Mouse (Mus musculus) neural tube, embryonic 15.5 days (tissue): ENCODE measurements at regions not wholly inside any gene's neighbourhood (a gene's known extent, or its start where the extent isn't known, plus 50 kb on each side); places are given as distances from the start of the nearest gene placed in this dataset.

Source experiments
- ATAC-seq: fragments of 200-750 bp; cut with Nextera tagmentation; 2 replicates; pipeline ENCODE4 v1.8.0; 2017; ENCODE audit warnings: mild to moderate bottlenecking, moderate TSS enrichment, moderate library complexity; ENCODE audit not compliant: low FRiP score
- H3K27ac ChIP-seq: fragments of 300-500 bp; sonication (generic); replicated peaks from 2 replicates; pipeline ENCODE4 v1.5.1; 2015; ENCODE audit warnings: mild to moderate bottlenecking, inconsistent platforms
- H3K27me3 ChIP-seq: fragments of 300-500 bp; sonication (generic); replicated peaks from 2 replicates; pipeline ENCODE4 v1.6.1; 2015; ENCODE audit warnings: inconsistent platforms
- H3K36me3 ChIP-seq: fragments of 300-500 bp; sonication (generic); 2 replicates; pipeline ENCODE4 v1.6.1; 2015; ENCODE audit warnings: inconsistent platforms
- H3K4me1 ChIP-seq: fragments of 300-500 bp; sonication (generic); 2 replicates; pipeline ENCODE4 v1.6.1; 2015; ENCODE audit warnings: inconsistent platforms
- H3K4me2 ChIP-seq: fragments of 300-500 bp; sonication (generic); 2 replicates; pipeline ENCODE4 v1.6.1; 2015; ENCODE audit warnings: inconsistent platforms, mild to moderate bottlenecking, moderate library complexity
- H3K4me3 ChIP-seq: fragments of 300-500 bp; sonication (generic); replicated peaks from 2 replicates; pipeline ENCODE4 v1.5.1; 2015; ENCODE audit warnings: mild to moderate bottlenecking, inconsistent platforms
- H3K9ac ChIP-seq: fragments of 300-500 bp; sonication (generic); replicated peaks from 2 replicates; pipeline ENCODE4 v1.6.1; 2015; ENCODE audit warnings: mild to moderate bottlenecking, inconsistent platforms
- H3K9me3 ChIP-seq: fragments of 300-500 bp; sonication (generic); replicated peaks from 2 replicates; pipeline ENCODE4 v1.6.1; 2016; ENCODE audit warnings: inconsistent platforms
- WGBS: fragments of 180-500 bp; shearing (Covaris S2); methylation state at CpG from one replicate; pipeline ENCODE4 v1.1.7; 2015; ENCODE audit warnings: mixed read lengths; 5-methylcytosine and 5-hydroxymethylcytosine counted together

DNA sequence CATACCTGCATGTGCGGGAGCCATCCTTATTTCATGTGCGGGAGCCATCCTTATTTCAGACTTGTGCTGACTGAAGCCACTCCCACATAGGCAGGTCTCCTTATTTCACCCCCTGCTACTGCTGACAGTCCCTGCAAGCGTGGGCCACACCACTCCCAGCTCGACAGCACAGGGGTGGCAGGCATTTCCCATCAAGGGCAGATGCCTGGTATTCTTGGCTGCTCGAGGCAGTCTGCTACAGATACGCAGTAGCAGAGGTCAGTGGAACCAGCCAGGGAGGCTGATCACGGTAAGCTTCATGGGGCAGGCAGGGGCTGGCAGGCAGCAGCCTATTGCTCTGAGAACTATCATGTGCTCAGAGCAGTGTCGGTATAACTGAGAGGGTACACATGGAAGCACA lies 215.6 kb downstream of the Mroh4 start:
- H3K9ac ChIP-seq: no peak overlapping the region
- 84% methylated on average over 8 of the region's 8 CpGs for WGBS
- H3K36me3 ChIP-seq: no peaks in the 10 kb centered on the region

DNA sequence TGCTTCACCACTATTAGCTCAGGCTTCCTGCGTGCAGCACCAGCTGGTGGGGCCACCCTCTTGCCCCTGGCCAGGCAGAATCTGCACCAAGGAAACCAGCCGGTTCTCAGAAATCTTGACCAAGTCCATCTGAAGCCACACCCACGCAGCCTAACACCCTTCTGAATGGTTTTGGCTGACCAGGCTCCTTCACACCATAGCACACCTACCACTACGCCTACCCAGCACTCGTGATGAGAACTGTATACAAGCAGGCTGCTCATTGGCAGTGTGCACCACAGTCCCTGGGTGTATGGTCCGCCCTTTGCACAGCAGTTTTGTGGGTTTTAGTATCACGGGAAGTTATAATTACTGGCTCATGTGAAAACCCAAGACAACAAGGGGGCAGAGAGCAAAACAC lies 217.5 kb downstream of the Mroh4 start:
- 0 out of 2 replicates have a peak, but pooled peaks cover 3% of the 10 kb centered on the region for H3K4me1 ChIP-seq
- WGBS: 87% methylated on average over 7 of the region's 7 CpGs
- H3K9ac ChIP-seq: no peak overlapping the region
- no peaks in the 10 kb centered on the region for H3K36me3 ChIP-seq
- no peak overlapping the region for H3K4me2 ChIP-seq
- no peak for ATAC-seq
- H3K4me3 ChIP-seq: no peak overlapping the region
- no peaks in the 10 kb centered on the region for H3K9me3 ChIP-seq
- H3K27me3 ChIP-seq: no peaks in the 10 kb centered on the region
- H3K27ac ChIP-seq: no peak overlapping the region

More for the DNA sequence above, 215.6 kb downstream of the Mroh4 start:
- H3K9me3 ChIP-seq: no peaks in the 10 kb centered on the region
- no peaks in the 10 kb centered on the region for H3K27me3 ChIP-seq
- H3K4me1 ChIP-seq: no peaks in the 10 kb centered on the region
- no peak overlapping the region for H3K4me3 ChIP-seq
- no peak overlapping the region for H3K4me2 ChIP-seq
- no peak overlapping the region for H3K27ac ChIP-seq
- ATAC-seq: no peak

DNA sequence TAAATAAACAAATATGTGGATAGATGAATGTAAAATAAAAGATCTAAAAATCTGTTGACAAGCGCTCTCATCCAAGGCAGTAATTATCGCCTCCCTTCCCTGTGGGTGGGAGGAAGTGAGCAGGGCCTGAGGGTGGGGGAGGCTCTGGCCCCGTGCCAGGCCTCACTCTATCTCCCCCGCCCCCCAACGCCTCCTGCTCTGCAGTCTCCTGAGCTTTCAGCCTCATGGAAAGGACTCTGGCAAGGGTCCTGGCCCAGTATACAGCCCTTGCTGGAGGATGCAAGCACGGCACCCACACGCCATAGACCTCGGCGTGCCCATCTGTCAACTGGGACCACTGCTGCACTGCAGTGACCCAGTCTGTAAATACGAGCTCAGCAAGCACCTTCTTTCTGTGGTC lies 222.9 kb downstream of the Mroh4 start:
- no peaks in the 10 kb centered on the region for H3K36me3 ChIP-seq
- H3K9me3 ChIP-seq: no peaks in the 10 kb centered on the region
- no peaks in the 10 kb centered on the region for H3K27me3 ChIP-seq
- 60% methylated on average over 10 of the region's 10 CpGs for WGBS
- no peak overlapping the region for H3K4me2 ChIP-seq
- no peak for ATAC-seq
- H3K27ac ChIP-seq: no peak overlapping the region
- H3K4me1 ChIP-seq: peaks cover 10% of the 10 kb centered on the region; the same call in 1 of the 2 replicates
- no peak overlapping the region for H3K4me3 ChIP-seq
- H3K9ac ChIP-seq: no peak overlapping the region

DNA sequence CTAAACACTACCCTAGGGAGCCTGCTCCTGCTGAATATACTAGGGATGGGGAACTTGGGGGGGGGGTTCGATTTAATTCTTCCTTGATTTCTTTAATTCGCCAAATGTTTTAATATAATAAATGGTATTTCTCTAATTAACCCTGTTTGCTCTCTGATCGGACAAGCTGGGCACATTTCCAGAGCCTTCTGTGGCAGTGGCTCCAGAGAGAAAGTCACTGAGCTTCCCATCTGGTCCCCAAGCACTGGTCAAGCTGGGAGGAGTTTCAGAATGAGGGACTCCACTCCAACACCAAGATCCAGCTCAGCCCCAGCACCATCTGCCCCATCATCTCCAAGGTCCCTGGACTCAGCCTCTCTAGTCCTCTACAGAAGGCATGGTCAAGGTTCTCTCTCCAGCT lies 223.9 kb downstream of the Mroh4 start:
- H3K27ac ChIP-seq: no peak overlapping the region
- H3K36me3 ChIP-seq: no peaks in the 10 kb centered on the region
- no peak for ATAC-seq

DNA sequence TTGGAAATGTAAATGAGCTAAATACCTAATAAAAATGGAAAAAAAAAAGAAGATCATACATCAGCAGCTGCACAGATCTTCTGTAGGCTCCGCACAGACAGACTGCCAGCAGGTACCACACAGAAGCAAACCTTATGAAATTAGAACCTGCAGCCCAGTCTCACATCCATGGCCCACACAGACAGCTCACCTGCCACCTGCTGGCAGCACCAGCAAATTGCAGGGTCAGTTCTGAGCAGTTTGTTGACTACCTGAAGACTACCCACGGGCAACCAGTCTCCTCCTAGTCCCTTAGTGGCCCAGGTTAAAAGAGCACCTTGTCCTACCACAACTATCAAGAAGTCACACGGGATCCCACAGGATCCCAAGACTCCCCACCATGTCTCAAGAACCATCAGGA lies 225.1 kb downstream of the Mroh4 start:
- Histone ChIP-seq H3K27ac (no peak overlapping the region), H3K4me1 (peaks cover 10% of the 10 kb centered on the region; the same call in 1 of the 2 replicates), H3K36me3 (no peaks in the 10 kb centered on the region), H3K9me3 (no peaks in the 10 kb centered on the region), H3K9ac (no peak overlapping the region), H3K4me3 (no peak overlapping the region), H3K4me2 (no peak overlapping the region), H3K27me3 (no peaks in the 10 kb centered on the region)
- no peak for ATAC-seq
- WGBS: 77% methylated on average over 3 of the region's 3 CpGs

More for the DNA sequence above, 223.9 kb downstream of the Mroh4 start:
- Histone ChIP-seq H3K9ac (no peak overlapping the region), H3K9me3 (no peaks in the 10 kb centered on the region), H3K27me3 (no peaks in the 10 kb centered on the region), H3K4me2 (no peak overlapping the region), H3K4me3 (no peak overlapping the region), H3K4me1 (peaks cover 10% of the 10 kb centered on the region; the same call in 1 of the 2 replicates)
- WGBS: 87% methylated on average over 3 of the region's 3 CpGs

DNA sequence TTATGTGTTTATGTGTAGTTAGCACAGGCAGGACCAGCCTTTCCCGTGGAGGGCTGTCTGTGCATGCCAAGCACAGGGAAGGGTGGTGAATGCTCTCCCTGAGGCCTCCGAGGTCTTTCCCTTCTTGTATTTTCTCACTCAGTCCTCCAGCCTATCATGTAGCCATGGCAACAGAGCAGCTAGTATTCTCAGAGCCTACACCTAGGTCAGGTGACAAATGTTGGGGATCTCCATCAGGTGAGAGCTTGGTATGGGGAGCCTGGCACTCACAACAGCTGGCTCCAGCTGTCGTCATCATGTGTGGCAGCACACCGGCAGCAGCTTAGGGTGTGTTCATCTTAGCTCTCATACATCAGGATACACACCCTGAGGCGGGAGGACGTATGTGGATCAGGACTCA lies 231.3 kb downstream of the Mroh4 start:
- ATAC-seq: no peak
- peaks cover 8% of the 10 kb centered on the region for H3K4me1 ChIP-seq
- 62% methylated on average over 6 of the region's 6 CpGs for WGBS
- no peak overlapping the region for H3K4me2 ChIP-seq
- H3K9ac ChIP-seq: no peak overlapping the region
- H3K9me3 ChIP-seq: no peaks in the 10 kb centered on the region
- no peak overlapping the region for H3K4me3 ChIP-seq
- H3K27me3 ChIP-seq: no peaks in the 10 kb centered on the region
- H3K27ac ChIP-seq: no peak overlapping the region
- no peaks in the 10 kb centered on the region for H3K36me3 ChIP-seq

DNA sequence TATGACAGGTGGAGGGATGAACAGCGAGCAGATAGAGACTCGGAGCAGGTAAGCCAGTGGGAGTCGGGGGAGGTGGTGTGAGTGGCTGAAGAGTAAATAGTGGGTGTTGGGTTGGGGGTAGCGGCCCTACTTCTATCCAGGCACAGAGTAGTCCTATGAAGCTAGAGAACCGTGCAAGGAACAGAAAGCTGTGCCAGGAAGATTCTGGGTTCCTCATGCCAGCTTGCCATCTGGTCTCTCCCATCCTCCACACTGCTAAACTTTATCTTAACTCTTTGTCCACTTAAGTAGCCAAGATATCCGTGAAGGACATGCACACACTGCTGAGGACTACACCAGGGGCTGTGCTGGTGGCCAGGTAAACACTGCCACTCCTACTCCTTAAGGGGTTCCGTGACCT lies 234.9 kb downstream of the Mroh4 start:
- 85% methylated on average over 7 of the region's 7 CpGs for WGBS
- no peak for ATAC-seq
- H3K27ac ChIP-seq: no peak overlapping the region
- no peak overlapping the region for H3K9ac ChIP-seq
- H3K4me1 ChIP-seq: peaks cover 8% of the 10 kb centered on the region
- no peak overlapping the region for H3K4me3 ChIP-seq
- no peak overlapping the region for H3K4me2 ChIP-seq
- H3K27me3 ChIP-seq: 0 out of 2 replicates have a peak, but pooled peaks cover 5% of the 10 kb centered on the region
- no peaks in the 10 kb centered on the region for H3K9me3 ChIP-seq
- no peaks in the 10 kb centered on the region for H3K36me3 ChIP-seq

DNA sequence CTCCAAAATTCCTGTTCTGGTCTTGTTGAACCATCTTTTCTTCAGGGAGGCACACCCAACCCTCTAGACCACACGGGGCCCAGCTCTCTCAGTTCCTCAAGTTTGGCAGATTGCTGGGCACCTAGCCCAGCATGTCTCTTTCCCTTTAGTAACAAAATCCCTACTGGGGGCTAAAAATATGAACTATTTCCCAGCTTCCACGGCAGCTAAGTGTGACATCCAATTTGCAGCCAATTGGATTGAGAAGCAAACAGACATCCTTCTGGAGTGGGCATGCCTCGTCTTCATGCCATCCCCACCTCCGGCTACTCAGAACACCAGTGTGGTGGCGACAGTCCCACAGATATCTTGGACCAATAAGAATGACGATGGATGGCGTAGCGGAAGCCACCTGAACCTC lies 240.1 kb downstream of the Mroh4 start:
- Histone ChIP-seq H3K4me2 (no peak overlapping the region), H3K9me3 (no peaks in the 10 kb centered on the region), H3K4me1 (peaks cover 3% of the 10 kb centered on the region; the same call in 1 of the 2 replicates), H3K36me3 (no peaks in the 10 kb centered on the region), H3K27me3 (0 out of 2 replicates have a peak, but pooled peaks cover 5% of the 10 kb centered on the region), H3K4me3 (no peak overlapping the region), H3K27ac (no peak overlapping the region), H3K9ac (no peak overlapping the region)
- WGBS: 89% methylated on average over 8 of the region's 8 CpGs
- no peak for ATAC-seq

DNA sequence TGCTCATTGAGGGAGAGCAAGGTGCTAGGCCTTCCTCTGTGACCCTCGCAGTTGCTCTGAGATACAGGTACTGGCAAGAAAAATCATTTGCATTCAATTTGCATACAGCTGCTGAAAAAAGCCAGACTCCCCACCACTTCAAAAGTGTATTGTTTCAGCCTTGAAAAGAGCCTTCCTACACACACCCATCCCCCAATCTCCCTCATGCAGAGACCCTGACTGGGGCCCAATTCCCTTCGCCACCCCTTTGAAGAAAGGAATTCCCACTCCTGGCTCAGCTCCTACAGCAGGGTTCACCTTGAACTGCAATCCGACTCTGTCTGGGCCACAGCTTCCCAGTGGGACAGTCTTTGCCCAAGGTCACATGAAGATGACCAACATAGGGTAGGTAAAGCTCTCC lies 248.6 kb downstream of the Mroh4 start:
- peaks cover 3% of the 10 kb centered on the region; the same call in 1 of the 2 replicates for H3K4me1 ChIP-seq
- no peak overlapping the region for H3K4me3 ChIP-seq
- H3K27ac ChIP-seq: no peak overlapping the region
- no peaks in the 10 kb centered on the region for H3K9me3 ChIP-seq
- H3K9ac ChIP-seq: no peak overlapping the region
- no peak overlapping the region for H3K4me2 ChIP-seq
- no peaks in the 10 kb centered on the region; the same call in 1 of the 2 replicates for H3K36me3 ChIP-seq
- WGBS: 13% methylated on average over 3 of the region's 3 CpGs
- ATAC-seq: no peak
- H3K27me3 ChIP-seq: no peaks in the 10 kb centered on the region

DNA sequence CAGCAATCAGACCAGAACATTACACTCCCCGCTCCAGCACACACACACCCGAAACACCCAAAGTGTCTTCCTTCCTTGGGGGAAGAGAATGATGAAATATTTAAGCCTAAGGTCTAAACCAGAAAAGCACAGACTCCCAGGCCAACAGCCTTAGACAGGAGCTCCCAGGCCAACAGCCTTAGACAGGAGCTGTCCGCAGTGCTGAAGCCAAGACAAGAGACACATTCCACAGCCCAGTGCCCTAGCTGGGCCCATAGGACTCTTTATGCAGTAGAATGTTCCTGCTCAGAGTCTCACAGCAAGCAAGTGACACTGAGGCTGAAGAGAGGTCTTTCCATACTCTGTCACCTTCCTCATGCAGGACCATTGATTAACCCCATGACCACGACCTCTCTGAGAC lies 253.6 kb downstream of the Mroh4 start:
- H3K27me3 ChIP-seq: no peaks in the 10 kb centered on the region
- H3K9me3 ChIP-seq: no peaks in the 10 kb centered on the region
- WGBS: 70% methylated on average over 4 of the region's 4 CpGs
- no peaks in the 10 kb centered on the region for H3K4me1 ChIP-seq
- no peak overlapping the region for H3K27ac ChIP-seq
- no peaks in the 10 kb centered on the region; the same call in 1 of the 2 replicates for H3K36me3 ChIP-seq
- no peak for ATAC-seq
- H3K4me2 ChIP-seq: no peak overlapping the region
- H3K9ac ChIP-seq: no peak overlapping the region
- no peak overlapping the region for H3K4me3 ChIP-seq

DNA sequence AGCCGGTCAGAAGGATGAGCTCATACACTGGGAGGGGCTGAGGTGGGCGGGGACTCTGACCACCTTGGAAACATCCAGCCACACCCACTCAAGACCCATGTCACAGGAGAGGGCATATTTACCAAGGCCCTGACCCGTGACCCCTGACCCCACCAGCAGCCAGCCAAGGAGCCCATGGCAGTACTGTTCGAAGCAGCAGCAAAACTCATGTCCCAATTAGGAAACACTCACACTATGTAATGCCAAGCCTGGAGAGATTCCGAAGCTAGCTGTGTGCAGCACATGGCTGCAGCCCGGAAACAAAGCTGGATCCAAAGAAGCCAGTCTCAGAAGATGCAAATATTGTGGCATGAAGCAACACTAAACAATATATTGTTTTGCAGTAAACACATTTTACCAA lies 256.8 kb downstream of the Mroh4 start:
- no peaks in the 10 kb centered on the region for H3K9me3 ChIP-seq
- H3K4me2 ChIP-seq: no peak overlapping the region
- no peak overlapping the region for H3K4me3 ChIP-seq
- no peak for ATAC-seq
- no peak overlapping the region for H3K27ac ChIP-seq
- no peaks in the 10 kb centered on the region; the same call in 1 of the 2 replicates for H3K36me3 ChIP-seq
- 85% methylated on average over 6 of the region's 6 CpGs for WGBS
- no peak overlapping the region for H3K9ac ChIP-seq
- no peaks in the 10 kb centered on the region for H3K4me1 ChIP-seq
- no peaks in the 10 kb centered on the region for H3K27me3 ChIP-seq

DNA sequence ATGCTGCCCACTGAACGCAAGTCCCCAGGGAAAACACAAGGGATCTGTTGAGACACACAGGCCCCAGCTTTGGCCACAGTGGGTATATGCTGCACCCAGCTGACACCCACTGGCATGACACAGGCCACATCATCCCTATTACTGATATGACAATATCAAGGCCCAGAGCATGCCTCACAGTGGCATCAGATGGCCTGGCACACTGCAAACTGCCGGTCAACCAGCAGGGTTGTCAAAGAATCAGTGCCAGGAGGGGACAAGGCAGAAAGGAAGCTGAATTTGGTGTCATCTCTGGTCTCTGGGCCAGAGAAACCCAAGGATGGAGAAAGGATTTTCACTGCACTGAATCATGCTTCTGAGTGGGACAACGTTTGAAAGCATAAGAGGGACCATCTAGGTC lies 266.7 kb downstream of the Mroh4 start:
- no peaks in the 10 kb centered on the region for H3K4me1 ChIP-seq

DNA sequence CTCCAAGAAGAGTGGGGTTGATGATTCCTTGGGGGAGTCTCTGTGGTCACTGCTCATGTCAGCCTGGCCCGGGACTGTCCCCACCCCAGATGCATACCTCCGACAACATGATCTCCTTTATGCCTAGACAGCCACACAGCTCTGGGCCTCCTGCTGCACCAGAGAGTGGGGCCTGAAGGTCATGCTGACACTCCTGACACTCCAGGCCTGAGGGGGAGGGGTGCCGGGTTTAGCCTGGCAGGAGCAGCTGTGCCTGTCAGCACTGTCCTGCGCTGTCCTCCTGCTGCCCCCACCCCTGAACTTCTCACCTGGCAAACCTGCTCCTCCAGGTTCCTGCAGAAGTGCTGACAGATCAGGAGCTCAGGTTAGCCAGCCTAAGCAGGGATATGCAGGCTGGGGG lies 288.2 kb downstream of the Mroh4 start:
- Histone ChIP-seq H3K9me3 (0 out of 2 replicates have a peak, but pooled peaks cover 4% of the 10 kb centered on the region), H3K4me3 (no peak overlapping the region), H3K4me2 (no peak overlapping the region), H3K4me1 (peaks cover 8% of the 10 kb centered on the region; the same call in 1 of the 2 replicates), H3K36me3 (no peaks in the 10 kb centered on the region), H3K27me3 (no peaks in the 10 kb centered on the region), H3K9ac (no peak overlapping the region), H3K27ac (no peak overlapping the region)
- no peak for ATAC-seq
- 67% methylated on average over 4 of the region's 4 CpGs for WGBS

More for the DNA sequence above, 266.7 kb downstream of the Mroh4 start:
- Histone ChIP-seq H3K9me3 (no peaks in the 10 kb centered on the region), H3K4me3 (no peak overlapping the region), H3K27me3 (no peaks in the 10 kb centered on the region), H3K9ac (no peak overlapping the region), H3K4me2 (no peak overlapping the region), H3K27ac (no peak overlapping the region), H3K36me3 (no peaks in the 10 kb centered on the region)
- no peak for ATAC-seq
- WGBS: 82% methylated on average over 3 of the region's 3 CpGs
